Mouse (Mus musculus) heart, postnatal 0 days (tissue): ENCODE measurements around the gene Isg20.

Source experiments
- CTCF ChIP-seq: IDR thresholded peaks from 2 replicates; pipeline ENCODE4 v1.5.1; 2016; ENCODE audit warnings: antibody characterized with exemption, control low read depth, low read depth
- EP300 ChIP-seq: IDR thresholded peaks from 2 replicates; pipeline ENCODE4 v1.6.1; 2016; ENCODE audit warnings: antibody characterized with exemption, low read depth

DNA sequence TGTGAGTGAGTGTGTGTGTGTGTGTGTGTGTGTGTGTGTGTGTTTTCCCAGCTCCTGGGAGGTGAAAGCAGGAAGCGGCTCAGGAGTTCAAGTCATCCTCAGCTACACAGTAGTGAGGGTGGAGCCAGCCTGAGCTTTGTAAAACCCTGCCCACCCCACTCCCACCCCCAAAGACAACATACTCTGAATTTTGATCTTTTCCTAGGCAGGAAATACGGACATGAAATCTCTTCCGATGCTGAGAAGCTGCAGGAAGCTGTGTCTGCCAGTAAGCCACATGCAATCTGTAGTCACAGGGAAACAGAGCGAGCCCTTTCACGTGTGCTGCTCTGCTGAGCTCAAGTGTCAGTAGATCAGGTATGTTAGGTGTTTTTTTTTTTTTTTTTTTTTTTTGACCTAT lies 44.5 kb upstream of the Isg20 start:
- TF ChIP-seq EP300, result no peak
- TF ChIP-seq CTCF, result no peak
